Mouse (Mus musculus): ENCODE measurements around the gene Gba. TPM values are rescaled to one million over a fixed set of nuclear protein-coding genes. Genes with fewer than 3 reads are reported as not detected.
A peak's percentile ranks its signal among the peaks of the same experiment; 100 is the strongest.

The Gba gene
- polyA plus RNA-seq, 1 experiment from 2014 or later: 50.3 TPM

GRCm38 (mm10) chr3:89187197-89187596 lies 15.5 kb upstream of the Gba start:
- no peak overlapping the region for H3K4me2 ChIP-seq
- no peaks in the 10 kb centered on the region for H3K9me3 ChIP-seq
- H3K4me3 ChIP-seq: no peak overlapping the region
- H3K27me3 ChIP-seq (replicated peaks): no peaks in the 10 kb centered on the region
- H3K9ac ChIP-seq: no peak overlapping the region
- WGBS: 29% methylated on average over 23 of the region's 23 CpGs
- ATAC-seq (replicated peaks): no peak
- H3K36me3 ChIP-seq (replicated peaks): peaks cover 3% of the 10 kb centered on the region; the same call in 1 of the 2 replicates
- H3K27ac ChIP-seq: no peak overlapping the region
- H3K4me1 ChIP-seq: peaks cover 25% of the 10 kb centered on the region

GRCm38 (mm10) chr3:89187690-89188477 lies 14.8 kb upstream of the Gba start:
- no peaks in the 10 kb centered on the region for H3K27me3 ChIP-seq (replicated peaks)
- no peak overlapping the region for H3K4me3 ChIP-seq
- peaks cover 3% of the 10 kb centered on the region; the same call in 1 of the 2 replicates for H3K36me3 ChIP-seq (replicated peaks)
- H3K9ac ChIP-seq: no peak overlapping the region
- ATAC-seq (replicated peaks): no peak
- H3K9me3 ChIP-seq: no peaks in the 10 kb centered on the region
- H3K4me2 ChIP-seq: no peak overlapping the region
- no peak overlapping the region for H3K27ac ChIP-seq
- 66% methylated on average over 18 of the region's 18 CpGs for WGBS
- H3K4me1 ChIP-seq: peaks cover 23% of the 10 kb centered on the region

DNA sequence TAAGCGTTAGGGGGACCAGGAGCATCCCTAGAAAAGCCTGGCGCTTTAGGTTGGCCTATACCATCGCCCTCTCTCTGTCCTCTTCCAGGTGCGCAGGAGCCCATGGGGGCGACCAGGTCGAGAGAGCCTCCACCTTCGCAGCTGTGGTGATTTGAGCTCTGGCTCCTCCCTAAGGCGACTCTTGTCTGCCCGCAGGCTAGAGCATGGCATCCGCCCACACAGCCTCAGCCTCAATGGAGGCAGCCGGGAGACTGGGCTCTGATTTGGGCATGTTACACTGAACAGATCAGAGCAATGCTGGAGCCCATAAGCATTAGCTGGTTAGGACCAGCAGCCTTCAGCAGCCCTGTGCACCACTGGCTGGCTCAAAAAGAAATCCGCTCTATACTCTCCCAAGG lies 14.3 kb upstream of the Gba start:
- no peaks in the 10 kb centered on the region for H3K9me3 ChIP-seq
- H3K4me3 ChIP-seq: no peak overlapping the region
- H3K4me2 ChIP-seq: no peak overlapping the region
- no peak for ATAC-seq (replicated peaks)
- WGBS: 71% methylated on average over 12 of the region's 12 CpGs
- no peak overlapping the region for H3K27ac ChIP-seq
- no peak overlapping the region for H3K9ac ChIP-seq
- peaks cover 3% of the 10 kb centered on the region; the same call in 1 of the 2 replicates for H3K36me3 ChIP-seq (replicated peaks)
- H3K27me3 ChIP-seq (replicated peaks): no peaks in the 10 kb centered on the region
- peaks cover 21% of the 10 kb centered on the region for H3K4me1 ChIP-seq

DNA sequence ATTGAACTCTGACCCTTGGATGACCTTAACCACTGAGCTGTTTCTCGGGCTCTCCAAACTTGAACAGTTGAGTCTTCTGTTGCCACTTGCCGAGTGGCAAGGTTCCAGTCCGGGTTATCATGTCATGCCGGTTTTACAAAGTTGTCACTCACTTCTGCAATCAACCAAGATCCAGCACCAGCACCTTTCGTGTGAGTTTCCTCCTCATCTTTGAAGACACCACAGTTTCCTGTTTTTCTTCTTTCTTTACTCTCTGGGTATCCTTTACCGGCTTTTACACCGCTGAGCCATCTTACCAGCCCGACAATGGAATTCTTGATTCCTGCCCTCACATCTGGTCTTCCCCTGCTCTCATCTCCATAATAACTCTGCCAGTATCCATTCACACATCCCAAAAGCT lies 12.3 kb upstream of the Gba start:
- H3K27ac ChIP-seq: no peak overlapping the region
- no peak for ATAC-seq (replicated peaks)
- 0 out of 2 replicates have a peak, but pooled peaks cover 3% of the 10 kb centered on the region for H3K4me1 ChIP-seq
- WGBS: 86% methylated on average over 8 of the region's 8 CpGs
- no peak overlapping the region for H3K4me2 ChIP-seq
- no peaks in the 10 kb centered on the region for H3K27me3 ChIP-seq (replicated peaks)
- peaks cover 3% of the 10 kb centered on the region; the same call in 1 of the 2 replicates for H3K36me3 ChIP-seq (replicated peaks)
- no peak overlapping the region for H3K9ac ChIP-seq
- H3K9me3 ChIP-seq: no peaks in the 10 kb centered on the region
- H3K4me3 ChIP-seq: no peak overlapping the region

DNA sequence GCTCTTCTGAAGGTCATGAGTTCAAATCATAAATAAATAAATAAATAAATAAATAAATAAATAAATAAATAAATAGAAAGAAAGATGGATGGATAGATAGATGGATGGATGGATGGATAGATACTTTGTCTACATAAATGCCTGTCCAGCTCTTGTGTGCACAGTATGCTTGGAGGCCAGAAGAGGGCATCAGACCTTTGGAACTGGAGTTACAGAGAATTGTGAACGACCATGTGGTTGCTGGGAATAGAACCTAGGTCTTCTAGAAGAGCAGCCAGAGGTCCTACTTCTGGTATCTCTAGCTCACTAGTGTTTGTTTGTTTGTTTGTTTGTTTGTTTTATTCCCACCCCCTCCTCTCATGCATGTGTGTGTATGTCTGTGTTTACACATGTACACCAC lies 9.4 kb upstream of the Gba start:
- no peak overlapping the region for H3K4me3 ChIP-seq
- ATAC-seq (replicated peaks): no peak
- WGBS: 82% methylated on average over 1 of the region's 1 CpGs
- no peak overlapping the region for H3K4me2 ChIP-seq
- H3K9me3 ChIP-seq: no peaks in the 10 kb centered on the region
- H3K27me3 ChIP-seq (replicated peaks): no peaks in the 10 kb centered on the region
- H3K27ac ChIP-seq: no peak overlapping the region
- H3K36me3 ChIP-seq (replicated peaks): 0 out of 2 replicates have a peak, but pooled peaks cover 3% of the 10 kb centered on the region
- no peak overlapping the region for H3K9ac ChIP-seq
- peaks cover 10% of the 10 kb centered on the region for H3K4me1 ChIP-seq

- Histone ChIP-seq H3K27me3 (replicated peaks) (no peaks in the 10 kb centered on the region), H3K27ac (no peak overlapping the region), H3K36me3 (replicated peaks) (0 out of 2 replicates have a peak, but pooled peaks cover 1% of the 10 kb centered on the region), H3K4me1 (peaks cover 10% of the 10 kb centered on the region), H3K9ac (no peak overlapping the region), H3K9me3 (no peaks in the 10 kb centered on the region), H3K4me2 (no peak overlapping the region), H3K4me3 (no peak overlapping the region)
- WGBS: 93% methylated on average over 2 of the region's 2 CpGs
- ATAC-seq (replicated peaks): no peak
Observed at GRCm38 (mm10) chr3:89193853-89194252, 8.9 kb upstream of the Gba start.

- WGBS: 5% methylated on average over 33 of the region's 33 CpGs
- Histone ChIP-seq H3K27ac (peak overlapping the region; percentile 69), H3K4me2 (peak overlapping the region; percentile 55), H3K4me3 (peak overlapping the region; percentile 37), H3K9me3 (no peaks in the 10 kb centered on the region), H3K9ac (peak overlapping the region; percentile 40), H3K36me3 (replicated peaks) (no peaks in the 10 kb centered on the region), H3K4me1 (peaks cover 10% of the 10 kb centered on the region), H3K27me3 (replicated peaks) (no peaks in the 10 kb centered on the region)
- ATAC-seq (replicated peaks): peak; percentile 93
Observed at GRCm38 (mm10) chr3:89195979-89196877, 6.5 kb upstream of the Gba start.

GRCm38 (mm10) chr3:89199839-89200238 lies 2.9 kb upstream of the Gba start:
- WGBS: 82% methylated on average over 3 of the region's 3 CpGs
- Histone ChIP-seq H3K27me3 (replicated peaks) (no peaks in the 10 kb centered on the region), H3K4me1 (peaks cover 16% of the 10 kb centered on the region), H3K27ac (no peak overlapping the region), H3K9me3 (no peaks in the 10 kb centered on the region), H3K9ac (no peak overlapping the region), H3K4me2 (no peak overlapping the region), H3K4me3 (no peak overlapping the region), H3K36me3 (replicated peaks) (no peaks in the 10 kb centered on the region)
- no peak for ATAC-seq (replicated peaks)

DNA sequence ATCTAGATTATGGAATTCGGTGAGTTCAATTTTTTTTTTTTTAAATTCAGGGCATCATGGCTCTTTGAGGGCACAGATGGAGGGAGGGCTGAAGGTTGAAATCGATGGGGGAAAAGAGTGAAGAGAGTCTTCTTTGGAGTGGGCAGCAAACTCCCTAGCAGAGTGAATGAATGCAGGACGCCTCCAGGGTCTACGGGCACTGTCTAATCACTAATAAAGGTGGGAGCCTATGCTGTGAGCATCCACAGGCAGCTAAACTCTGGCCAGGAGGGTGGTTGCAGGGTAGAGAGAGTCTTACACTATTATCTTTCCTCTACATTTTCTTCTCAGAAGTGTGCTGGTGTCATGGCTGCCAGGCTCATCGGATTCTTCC lies 400 bp downstream of the Gba start:
- H3K27ac ChIP-seq: peak overlapping the region; percentile 54
- H3K27me3 ChIP-seq (replicated peaks): no peaks in the 10 kb centered on the region
- H3K9ac ChIP-seq: peak overlapping the region; percentile 43
- peaks cover 29% of the 10 kb centered on the region for H3K36me3 ChIP-seq (replicated peaks)
- H3K9me3 ChIP-seq: no peaks in the 10 kb centered on the region
- peak overlapping the region; percentile 73 for H3K4me2 ChIP-seq
- ATAC-seq (replicated peaks): peak; percentile 48
- H3K4me1 ChIP-seq: peaks cover 5% of the 10 kb centered on the region
- peak overlapping the region; percentile 50 for H3K4me3 ChIP-seq
- WGBS: 40% methylated on average over 5 of the region's 5 CpGs

DNA sequence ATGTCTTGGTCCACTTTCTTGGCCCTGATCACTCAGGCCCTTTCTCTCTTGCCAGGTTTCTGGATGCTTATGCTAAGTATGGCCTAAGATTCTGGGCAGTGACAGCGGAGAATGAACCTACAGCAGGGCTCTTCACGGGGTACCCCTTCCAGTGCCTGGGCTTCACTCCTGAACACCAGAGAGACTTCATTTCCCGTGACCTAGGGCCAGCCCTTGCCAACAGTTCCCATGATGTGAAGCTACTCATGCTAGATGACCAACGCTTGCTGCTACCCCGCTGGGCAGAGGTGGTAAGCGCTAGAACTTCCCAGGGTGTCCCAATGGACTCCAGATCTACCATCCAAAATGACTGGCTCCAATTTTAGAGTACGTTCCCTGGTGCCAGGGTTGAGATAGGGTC lies 3.4 kb downstream of the Gba start:
- no peak overlapping the region for H3K4me3 ChIP-seq
- peaks cover 46% of the 10 kb centered on the region for H3K36me3 ChIP-seq (replicated peaks)
- ATAC-seq (replicated peaks): no peak

DNA sequence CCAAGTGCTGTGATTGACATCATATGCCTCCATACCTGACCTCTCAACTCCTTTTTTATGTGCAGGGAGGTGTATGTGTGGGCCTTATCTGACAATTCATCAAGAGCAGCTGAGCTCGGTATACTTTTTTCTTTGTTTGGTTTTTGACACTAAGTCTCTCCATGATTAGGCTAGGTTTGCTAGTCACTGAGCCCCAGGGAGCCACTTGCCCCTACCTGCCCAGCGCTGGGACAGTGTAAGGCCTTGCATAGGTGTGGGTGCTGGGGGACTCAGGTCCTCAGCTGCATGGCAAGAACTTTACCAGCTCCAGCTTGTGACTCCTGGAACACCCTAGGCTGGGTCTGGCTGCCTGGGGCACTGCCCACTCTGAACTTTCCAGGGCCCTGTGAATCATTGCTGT lies 4.0 kb downstream of the Gba start:
- no peaks in the 10 kb centered on the region for H3K9me3 ChIP-seq
- H3K4me3 ChIP-seq: no peak overlapping the region
- peaks cover 46% of the 10 kb centered on the region for H3K36me3 ChIP-seq (replicated peaks)
- no peak for ATAC-seq (replicated peaks)
- 93% methylated on average over 2 of the region's 2 CpGs for WGBS
- no peak overlapping the region for H3K4me2 ChIP-seq
- H3K27ac ChIP-seq: no peak overlapping the region
- peaks cover 5% of the 10 kb centered on the region for H3K4me1 ChIP-seq
- H3K27me3 ChIP-seq (replicated peaks): no peaks in the 10 kb centered on the region
- H3K9ac ChIP-seq: no peak overlapping the region

More for the DNA sequence above, 3.4 kb downstream of the Gba start:
- Histone ChIP-seq H3K4me1 (peaks cover 5% of the 10 kb centered on the region), H3K4me2 (no peak overlapping the region), H3K27me3 (replicated peaks) (no peaks in the 10 kb centered on the region), H3K9ac (no peak overlapping the region), H3K9me3 (no peaks in the 10 kb centered on the region), H3K27ac (no peak overlapping the region)
- WGBS: 91% methylated on average over 7 of the region's 7 CpGs

GRCm38 (mm10) chr3:89208075-89208657 lies 5.4 kb downstream of the Gba start:
- H3K4me1 ChIP-seq: peaks cover 12% of the 10 kb centered on the region
- no peak overlapping the region for H3K4me2 ChIP-seq
- no peaks in the 10 kb centered on the region for H3K27me3 ChIP-seq (replicated peaks)
- no peak overlapping the region for H3K27ac ChIP-seq
- no peaks in the 10 kb centered on the region for H3K9me3 ChIP-seq
- H3K4me3 ChIP-seq: no peak overlapping the region
- 93% methylated on average over 13 of the region's 13 CpGs for WGBS
- ATAC-seq (replicated peaks): no peak
- peaks cover 46% of the 10 kb centered on the region for H3K36me3 ChIP-seq (replicated peaks)
- H3K9ac ChIP-seq: no peak overlapping the region

Measured in midbrain, embryonic 15.5 days (tissue).